Mouse (Mus musculus) gastrocnemius, postnatal 10 days (tissue): ENCODE results near the gene Mrps23. TPM values are rescaled to one million over a fixed set of nuclear protein-coding genes. Genes with fewer than 3 reads are reported as not detected.
A peak's percentile ranks its signal among the peaks of the same experiment; 100 is the strongest.
"Not testable (repeated sequence)": the region's sequence is repeated elsewhere in the genome, so short reads cannot be mapped to it uniquely, and the experiment has no call there.

Experiments used
- DNase-seq: peaks from one replicate; pipeline ENCODE4 v3.0.0; 2021; ENCODE audit warnings: mixed read lengths
- total RNA-seq, 2 experiments: library from RNA; stranded (reverse); gene quantifications; 2 replicates each; pipeline ENCODE4 v1.2.3; 2021

The Mrps23 gene
- total RNA-seq, 2 experiments from 2014 or later, result 121 to 133 TPM

DNA sequence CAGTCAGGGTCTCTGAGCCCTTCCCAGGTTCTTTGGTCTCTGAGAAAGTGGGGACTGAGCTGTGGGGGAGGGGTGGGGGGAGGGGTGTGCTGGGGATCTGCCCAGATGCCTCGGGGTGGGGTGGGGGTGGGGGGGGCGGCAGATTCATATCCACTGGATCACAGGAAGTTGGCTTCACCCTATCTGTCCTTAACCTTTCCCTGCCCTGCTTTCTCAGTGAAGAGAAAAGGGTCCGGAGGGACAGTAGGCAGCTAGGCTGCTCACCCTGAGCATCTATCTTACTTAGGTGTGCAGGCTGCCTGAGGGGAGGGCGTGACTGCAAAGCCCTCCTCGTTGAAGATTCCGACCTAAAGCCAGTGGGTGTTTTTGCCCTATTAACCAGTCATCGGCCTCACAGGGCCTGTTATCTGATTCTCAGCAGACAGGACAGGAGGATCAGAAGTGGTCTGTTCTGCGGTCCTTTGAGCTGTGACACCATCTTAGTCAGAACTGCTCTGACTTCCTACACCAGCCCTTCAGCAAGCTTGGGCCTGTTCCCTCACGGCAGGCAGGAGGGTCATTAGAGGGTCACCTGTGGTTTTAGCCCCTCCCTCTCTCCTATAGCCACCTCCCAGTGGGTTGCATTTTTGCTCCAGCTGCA is 30.7 kb upstream of the Mrps23 start:
- DNase-seq, result no peak

DNA sequence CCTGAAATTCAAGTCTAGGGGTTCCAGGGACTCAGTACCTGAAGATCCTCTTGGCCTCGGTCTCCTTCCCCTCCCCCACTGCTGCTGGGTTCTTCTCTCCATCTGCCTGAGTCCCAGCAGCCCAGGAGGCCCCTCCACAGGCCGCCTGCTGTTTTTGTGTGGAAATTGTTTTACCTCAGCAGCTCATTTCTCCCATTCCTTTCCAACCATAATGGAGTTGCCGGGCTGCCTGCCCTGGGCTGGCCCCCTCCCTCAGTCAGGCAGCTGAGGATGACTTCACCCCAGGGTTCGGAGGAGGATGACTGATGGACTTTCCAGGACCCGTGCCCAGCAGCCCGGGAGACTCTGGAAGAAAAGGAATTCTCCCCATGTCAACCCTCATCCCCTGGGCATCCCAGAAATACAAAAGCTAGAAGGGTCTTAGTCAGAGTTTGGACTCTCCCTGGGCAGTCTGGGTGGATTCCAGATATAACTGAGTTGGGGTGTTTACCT is 23.7 kb upstream of the Mrps23 start:
- DNase-seq, result peak; percentile 68

DNA sequence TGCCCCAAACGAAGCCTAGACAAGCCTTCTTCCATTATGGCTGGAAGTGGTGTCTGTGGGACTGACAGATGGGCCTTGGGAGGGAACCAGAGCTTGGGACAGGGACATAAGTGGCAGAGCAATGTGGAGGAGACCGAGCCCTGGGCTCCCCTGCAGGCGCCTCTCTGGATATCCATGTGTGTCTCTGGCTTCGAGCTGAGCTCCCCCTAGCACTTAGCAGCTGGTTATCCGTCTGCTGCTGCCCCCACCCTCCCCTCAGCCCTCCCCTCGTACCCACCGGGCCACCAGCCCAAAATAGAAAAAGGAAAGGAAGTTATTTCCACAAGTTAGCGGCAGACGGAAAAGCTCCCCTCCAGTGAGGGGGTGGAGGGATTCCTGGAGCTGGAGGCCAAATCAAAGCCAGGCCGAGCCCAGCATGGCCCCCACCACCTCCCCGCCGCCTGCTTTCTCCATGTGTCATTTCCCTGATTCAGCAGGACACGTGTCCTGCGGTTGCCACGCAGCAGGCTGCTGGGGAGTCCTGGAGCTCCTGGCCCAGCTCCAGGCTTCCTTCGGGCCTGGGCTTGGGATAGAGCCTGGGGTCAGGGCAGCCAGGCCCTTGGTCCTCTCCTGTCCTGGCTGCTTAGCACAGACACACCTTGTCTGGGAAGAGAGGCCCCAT is 23.1 kb upstream of the Mrps23 start:
- DNase-seq, result peak; percentile 85

DNA sequence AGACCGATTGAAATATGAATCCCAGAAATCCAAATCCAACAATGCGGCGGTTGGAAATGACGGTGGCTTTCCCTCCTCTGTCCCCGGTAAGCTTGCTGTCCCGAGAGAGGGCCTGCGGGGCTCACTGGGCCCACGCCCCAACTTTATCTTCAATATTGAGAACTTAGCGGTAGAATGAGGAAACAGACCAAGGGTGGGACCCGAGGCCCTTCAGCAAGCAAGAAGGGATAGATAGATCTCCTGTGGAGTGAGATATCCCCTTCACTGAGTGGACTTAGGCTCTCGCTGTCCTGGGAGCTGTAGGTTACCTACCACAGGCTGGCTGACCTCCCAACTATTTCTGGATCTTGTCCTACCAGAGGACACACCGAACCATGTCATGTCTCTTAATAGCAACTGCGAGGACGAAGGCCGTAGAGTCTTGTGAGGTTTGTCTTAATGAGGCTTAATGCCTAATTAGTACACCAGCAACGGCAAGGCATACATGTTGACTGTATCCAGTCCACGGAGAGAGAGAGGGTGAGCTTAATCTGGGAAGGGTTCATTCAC is 19.5 kb upstream of the Mrps23 start:
- DNase-seq, result no peak

DNA sequence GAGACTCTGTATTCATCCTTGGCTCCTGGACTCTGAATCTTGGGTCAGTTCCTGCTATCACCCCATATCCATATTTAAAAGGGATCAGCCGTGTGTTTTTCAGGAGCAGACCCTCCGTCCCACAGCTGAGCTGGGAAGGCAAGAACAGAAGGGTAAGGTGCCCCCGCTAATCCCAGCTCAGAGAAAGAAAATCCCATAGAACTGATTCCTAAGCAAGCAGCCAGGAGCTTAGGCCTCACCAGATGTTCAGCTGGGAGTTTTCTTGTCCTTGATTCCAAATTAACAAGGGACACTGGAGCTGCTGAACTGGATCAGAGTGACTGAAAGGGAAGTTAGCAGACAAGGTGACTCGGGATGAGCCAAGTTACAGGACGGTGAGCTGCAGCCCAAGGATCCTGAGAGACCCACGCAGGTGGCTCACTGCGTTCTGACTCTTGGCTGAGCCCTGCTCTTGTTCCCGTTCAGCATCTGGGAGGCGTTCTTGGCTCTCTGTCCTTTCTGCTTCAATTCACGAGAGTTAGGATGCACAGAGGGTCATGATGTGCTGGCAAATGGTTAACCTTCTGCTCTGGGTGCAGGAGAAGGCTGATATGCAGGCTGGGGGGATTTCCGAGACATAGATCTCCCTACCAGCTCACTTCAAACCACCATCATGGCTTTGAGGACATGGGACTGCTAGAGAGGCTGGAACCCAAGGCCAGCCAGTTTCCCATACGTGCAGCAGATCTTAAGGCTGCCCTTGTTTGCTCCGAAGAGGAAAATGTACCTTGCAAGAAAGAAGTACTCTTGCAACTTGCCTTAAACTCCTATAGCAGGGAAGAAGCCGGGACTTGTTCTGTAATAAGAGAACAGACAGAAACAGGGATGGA is 17.9 kb upstream of the Mrps23 start:
- no peak for DNase-seq

DNA sequence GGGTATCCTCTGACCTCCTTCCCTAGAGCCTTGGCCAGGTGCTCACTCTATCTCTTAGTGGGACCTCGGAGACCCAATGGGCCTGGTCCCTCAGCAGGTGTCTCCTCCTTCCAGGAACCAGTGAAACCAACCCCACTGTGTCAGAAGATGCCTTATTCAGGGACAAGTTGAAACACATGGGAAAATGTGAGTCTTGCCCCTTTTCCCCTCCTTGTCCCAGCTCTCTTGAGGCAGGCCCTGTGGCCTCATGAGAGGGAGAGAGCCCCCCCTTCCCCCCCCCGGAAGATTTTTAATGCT is 17.3 kb upstream of the Mrps23 start:
- DNase-seq, result no peak

DNA sequence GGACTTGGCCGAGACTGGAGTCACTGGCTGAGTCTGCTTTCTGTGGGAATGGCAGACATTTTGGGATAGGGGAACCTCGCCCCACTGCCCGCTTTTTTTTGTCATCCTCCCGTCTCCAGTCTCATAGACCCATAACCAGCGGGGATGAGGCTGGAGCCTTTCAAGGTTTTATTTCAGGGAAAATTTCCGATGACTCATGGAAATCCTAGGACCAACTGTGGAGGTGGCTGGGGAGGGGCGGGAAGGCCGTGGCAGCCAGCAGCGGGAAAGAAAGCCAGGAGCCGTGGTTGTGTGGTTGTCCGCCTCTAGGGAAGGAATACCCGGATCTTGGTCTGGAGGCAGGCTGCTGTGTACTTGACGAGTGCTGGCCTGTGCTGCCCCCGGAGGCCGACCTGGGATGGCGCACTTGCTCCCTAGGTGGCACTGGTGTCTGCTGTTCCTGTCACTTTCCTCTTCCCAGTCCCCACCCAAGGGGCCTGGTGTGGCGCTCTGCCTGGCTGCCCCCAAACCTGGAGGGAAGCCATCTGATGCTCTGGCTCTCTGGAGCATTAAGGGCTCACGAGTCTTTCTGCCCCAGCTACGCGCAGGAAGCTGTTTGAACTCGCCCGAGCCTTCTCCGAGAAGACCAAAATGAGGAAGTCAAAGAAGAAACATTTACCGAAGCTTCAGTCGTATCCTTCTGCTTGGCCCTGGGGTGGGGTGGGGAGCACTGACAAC is 16.6 kb upstream of the Mrps23 start:
- DNase-seq, result peak; percentile 80

DNA sequence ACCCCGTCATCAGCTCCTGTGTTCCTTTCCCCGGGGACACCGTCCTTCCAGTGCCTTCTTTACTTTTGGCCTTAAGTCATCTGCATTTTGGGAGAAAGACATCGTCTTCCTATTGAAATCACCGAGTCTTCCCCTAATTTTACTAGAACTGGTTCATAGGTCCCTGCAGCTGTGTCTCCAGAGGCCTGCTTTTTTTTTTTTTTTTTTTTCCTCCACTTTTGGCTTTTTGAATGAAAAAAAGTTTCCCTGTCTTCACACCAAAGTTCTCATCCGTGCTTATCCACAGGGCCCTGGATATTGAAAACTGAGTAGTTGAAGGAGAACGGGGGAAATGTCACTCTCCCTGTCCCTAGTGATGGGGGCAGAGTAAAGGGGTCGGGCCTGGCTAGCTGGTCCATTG is 16.0 kb upstream of the Mrps23 start:
- DNase-seq, result no peak

DNA sequence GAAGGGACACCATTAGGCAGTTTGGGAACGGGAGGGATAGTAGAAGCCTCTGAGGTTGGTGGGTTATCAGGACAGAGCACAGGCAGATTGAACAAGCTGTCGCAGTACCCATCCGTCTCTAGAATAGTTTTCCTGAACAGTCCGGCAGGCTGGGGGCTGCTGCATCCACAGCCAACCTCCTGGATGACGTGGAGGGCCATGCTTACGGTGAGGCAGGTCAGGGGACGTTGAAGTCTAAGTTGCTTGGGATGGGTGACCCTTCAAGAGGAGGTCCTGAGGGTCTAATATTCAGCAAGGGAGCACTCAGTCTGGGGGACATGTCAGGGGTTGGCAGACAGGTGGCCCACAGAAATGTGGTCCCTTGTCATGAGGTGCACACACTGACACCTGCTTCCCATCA is 15.6 kb upstream of the Mrps23 start:
- no peak for DNase-seq

DNA sequence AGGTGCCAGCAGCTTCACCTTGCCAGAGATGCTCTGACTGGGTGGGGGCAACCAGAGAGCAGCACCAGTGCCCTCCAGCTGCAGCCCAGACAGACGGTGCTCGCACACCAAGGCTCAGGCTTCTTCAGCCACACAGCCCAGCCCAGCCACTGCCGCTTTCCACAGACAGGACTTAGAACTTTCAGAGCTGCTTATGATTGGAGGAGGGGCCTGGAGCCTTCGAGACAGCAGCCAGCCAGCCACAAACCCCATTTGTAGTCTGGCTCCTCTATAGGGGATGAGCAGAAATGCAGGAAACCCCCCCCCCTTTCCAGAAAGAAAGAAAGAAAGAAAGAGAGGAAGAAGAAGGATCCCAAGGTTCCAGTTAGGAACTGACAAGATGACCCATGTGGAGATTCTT is 11.6 kb upstream of the Mrps23 start:
- DNase-seq, result no peak

DNA sequence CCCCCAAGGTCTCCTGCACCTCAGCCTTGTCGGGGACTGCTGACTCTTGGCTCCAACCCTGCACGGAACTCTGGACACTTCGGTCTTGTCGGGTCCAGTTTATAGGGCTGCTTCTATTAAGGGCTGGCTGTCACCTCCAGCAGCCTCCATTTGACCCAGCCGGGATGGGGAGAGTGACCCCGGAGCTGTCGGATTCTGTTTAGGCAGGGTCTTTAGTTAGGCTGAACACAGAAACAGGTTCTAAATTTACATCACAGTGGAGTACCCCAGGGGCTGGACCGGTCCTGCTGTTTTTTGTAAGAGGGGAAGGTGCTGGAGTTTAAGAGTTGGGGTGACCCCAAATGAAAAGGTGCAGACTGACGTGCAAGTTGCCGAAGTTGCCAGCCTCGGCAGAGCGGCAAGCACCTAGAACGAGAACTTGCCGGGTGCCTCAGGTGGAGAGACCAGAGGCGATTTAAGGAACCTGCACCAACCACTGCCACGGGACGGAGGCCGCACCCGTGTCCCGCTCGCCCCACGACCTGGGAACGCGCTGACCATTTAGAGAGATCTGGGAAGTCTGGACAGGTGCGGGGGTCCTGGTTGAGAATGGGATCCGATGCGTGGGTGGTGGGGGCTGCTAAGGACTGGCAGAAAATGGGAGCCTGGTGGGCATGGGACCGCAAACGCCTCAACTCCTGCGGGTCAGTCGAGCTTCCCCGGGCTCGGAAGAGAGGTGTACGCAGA is 10.9 kb upstream of the Mrps23 start:
- DNase-seq, result no peak

DNA sequence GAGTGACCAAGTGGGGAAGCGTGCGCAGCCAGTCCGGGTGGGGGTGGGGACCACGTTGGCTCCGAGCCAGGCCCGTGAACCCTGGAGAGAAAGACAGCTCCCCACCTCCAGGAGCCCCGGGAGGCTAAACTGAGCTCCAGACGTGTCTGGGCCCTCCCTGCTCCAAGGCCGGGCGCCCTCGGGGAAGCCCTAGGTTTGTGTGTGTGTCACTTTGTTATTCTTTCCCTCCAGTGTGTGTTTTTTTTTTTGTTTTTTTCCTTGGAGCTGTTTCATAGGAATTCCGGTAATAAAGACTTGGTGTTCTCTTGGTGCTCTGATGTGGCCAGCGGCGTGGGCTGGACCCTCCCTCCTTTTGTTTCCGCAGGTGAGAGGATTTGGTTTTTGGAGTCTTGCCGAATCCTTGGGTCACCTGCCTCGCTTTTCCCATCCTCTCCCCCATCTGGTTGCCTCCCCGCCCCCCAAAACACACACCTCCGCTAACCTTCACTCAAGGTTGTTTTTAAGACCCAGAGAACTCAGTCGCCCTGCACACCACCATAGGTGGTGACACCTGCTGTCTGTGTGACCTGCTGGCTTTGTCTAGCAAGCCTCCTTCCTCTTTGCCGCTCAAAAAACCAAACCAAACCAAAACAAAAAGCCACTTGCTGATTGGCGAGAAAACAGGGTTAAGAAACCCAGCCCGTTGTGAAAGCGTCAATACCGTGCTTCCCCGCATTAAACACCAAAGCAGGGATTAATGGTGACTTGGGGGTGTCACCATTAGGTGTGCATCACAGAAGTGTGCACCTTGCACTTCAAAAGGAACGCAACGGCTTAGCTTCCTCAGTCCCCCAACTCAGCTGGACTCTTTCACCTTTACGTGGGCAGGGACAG is 10.1 kb upstream of the Mrps23 start:
- no peak for DNase-seq

DNA sequence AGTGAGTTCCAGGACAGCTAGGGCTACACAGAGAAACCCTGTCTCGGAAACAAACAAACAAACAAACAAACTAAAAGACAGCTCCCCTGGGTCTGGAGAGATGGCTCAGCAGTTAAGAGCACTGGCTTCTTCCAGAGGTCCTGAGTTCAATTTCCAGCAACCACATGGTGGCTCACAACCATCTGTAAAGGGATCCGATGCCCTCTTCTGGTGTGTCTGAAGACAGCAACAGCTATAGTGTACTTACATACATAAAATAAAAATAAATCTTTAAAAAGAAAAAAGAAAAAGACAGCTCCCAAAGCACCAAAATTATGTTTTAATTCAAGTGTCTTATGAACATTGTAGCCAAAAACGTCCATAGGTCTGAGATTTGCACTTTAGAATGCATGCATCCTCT is 8.5 kb upstream of the Mrps23 start:
- not testable (repeated sequence) for DNase-seq

DNA sequence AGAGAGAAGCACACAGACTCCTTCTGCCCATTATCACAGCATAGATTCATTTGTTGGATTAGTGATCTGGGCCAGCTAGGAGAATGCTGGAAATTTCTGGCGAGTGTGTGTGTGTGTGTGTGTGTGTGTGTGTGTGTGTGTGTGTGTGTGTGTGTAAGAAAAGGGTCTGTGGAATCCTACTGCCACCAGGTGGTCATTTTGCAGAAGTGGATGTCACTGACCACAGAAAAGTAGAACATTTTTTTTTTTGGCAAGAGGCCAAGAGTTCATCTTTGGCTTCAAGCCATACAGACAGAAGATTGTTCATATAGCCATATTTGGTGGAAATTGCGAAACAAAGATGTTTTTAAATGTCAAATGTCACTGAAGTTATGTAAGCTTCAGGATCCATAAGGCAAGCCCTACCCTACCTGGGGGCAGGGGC is 7.0 kb upstream of the Mrps23 start:
- DNase-seq, result peak; percentile 64

DNA sequence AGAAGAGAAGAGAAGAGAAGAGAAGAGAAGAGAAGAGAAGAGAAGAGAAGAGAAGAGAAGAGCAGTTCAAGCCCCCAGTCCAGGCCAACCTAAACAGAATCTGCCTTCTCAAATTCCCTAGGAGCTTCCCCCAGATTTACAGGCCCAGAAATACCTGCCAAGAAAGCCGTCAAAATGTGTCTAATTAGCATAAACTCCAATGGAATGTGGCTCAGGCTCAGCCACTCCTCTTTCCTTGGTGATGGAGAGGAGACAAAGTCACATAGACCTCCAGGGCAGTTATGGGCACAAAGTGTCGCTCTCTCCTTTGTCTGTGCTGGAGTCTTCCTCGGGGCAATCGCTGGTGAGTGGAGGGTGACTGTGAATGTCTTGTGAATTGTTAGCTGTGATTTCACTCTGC is 6.0 kb upstream of the Mrps23 start:
- no peak for DNase-seq

DNA sequence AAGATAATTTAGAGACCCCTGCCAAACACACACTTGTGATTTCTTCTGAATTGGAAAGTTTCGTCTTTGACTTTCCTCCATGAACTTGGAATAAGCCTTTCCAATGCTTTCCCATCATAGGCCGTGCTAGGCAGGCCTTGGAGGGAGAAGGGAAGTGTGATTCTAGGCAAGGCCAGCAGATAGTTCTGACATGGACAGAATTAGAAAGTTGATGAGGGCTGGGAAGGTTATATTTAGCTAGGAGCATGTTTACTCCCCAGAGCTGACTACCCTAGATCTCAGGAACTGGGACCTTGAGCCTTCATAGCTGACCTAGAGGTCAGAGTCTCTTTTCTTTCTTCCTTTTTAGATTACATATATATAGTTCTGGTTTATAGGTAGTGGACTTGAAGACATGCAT is 3.0 kb upstream of the Mrps23 start:
- no peak for DNase-seq

DNA sequence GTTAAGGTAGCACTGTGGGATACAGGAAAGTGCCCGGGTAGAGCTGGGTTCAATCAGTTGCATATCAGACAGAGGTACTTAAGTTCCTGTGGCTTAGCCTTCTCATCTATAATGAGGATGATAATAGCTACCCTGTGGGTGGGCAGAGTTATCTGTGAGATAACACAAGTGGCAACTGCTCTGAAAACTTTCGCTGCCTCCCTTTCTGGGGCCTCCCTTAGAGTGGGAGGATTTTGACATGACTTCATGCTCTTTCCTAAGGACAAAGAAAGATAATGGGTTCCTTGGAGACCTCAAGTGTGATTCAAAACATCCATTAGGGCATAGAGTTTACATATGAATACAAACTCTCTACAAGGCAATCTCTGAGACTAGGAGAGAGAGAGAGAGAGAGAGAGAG is 2.1 kb upstream of the Mrps23 start:
- DNase-seq, result no peak

DNA sequence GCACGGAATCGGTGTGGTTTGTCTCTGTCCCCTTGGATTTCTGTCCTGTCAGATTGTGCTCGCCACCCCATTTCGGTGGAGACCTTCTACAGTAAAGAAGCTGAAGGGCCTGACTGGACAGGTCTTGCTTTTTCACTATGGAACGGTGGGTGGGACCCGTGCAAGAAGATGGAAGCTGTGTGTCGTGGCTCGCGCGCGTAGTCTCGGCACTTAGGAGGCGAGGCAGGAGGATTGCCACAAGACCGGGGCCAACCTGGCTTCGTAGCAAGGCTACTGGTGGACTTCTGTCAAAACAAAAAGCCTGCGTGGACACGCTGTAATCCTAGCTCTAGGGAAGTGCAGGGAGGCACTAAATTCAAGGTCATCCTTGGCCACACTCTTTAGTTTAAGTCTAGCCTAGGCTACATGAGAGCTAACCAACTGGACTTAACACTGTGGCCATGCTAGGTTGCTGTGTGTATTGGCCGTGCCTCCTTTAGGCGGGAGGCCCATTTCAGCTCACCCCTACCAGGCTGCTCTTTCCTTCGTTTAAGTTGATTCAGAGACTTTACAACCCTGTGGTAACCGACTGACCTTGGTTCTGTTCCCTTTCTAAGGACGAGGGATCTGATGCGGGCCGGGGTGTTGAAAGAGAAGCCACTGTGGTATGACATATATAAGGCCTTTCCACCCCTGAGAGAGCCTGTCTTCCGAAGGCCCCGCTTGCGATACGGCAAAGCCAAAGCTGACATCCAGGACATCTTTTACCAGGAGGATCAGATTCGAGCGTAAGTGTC is 593 bp downstream of the Mrps23 start:
- DNase-seq, result no peak

DNA sequence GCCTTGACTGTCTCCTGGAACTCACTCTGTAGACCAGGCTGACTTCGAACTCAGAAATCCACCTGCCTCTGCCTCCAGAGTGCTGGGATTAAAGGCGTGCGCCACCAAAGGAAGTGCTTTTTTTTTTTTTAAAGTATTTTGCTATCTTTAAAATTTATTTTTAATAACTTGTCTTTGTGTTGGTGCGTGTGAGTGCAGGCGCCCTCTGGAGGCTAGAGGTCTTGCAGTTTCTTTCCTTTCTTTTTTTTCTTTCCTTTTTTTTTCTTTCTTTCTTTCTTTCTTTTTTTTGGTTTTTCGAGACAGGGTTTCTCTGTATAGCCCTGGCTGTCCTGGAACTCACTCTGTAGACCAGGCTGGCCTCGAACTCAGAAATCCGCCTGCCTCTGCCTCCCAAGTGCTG is 2.4 kb downstream of the Mrps23 start:
- not testable (repeated sequence) for DNase-seq

DNA sequence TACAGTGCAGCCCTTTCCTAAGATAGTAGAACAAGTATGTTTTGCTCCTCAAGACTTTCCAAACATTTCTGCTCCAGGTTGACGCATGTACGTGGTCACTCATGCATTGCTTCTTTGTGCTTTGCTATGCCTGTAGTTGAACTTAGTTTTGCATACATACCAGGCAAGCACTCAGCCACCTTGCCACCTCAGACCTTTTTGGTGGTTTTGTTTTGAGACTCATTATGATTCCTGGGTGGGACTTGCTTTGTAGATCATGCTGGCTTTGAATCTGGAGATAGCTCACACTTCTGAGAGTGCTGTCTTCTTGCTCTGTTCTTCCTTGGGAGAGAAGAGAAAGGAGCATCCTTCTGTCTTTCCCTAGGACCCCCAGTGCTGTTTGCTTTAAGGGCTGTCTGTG is 3.5 kb downstream of the Mrps23 start:
- DNase-seq, result no peak
